Mouse (Mus musculus): ENCODE results near the gene Samhd1. TPM values are rescaled to one million over a fixed set of nuclear protein-coding genes. Genes with fewer than 3 reads are reported as not detected.

Gene Samhd1
- total and polyA plus RNA-seq, 3 experiments: 32.8 to 79.5 (median 67.9) TPM

- in situ Hi-C loops (cut with MboI; ENCODE audit: low pct_ligation_motif_present, low pct_unique_long_range_greater_than_20kb, low sequenced_read_pairs): loop anchor here (10.0 to 25.0 kb wide), 2 partner anchors 156 to 433 kb away; partner anchors contain the start of genes Blcap and Nnat
- H3K4me1 ChIP-seq (ENCODE audit: control insufficient read depth in 1 of 2, insufficient read depth in 2 of 2): peaks cover 3 to 40% of the 10 kb centered on the region in 2 experiments; a peak in 3 of 4 replicates
- dilution Hi-C loops (cut with MboI; ENCODE audit: extremely low pct_ligation_motif_present, extremely low pct_unique_long_range_greater_than_20kb, low sequenced_read_pairs): no loop called here
- H3K36me3 ChIP-seq (replicated peaks in 1 of 2; ENCODE audit: control insufficient read depth in 1 of 2, insufficient read depth in 1 of 2, low read length in 1 of 2): peaks cover 22 to 33% of the 10 kb centered on the region in 2 experiments
- DNase-seq (ENCODE audit: extremely low read depth): no peak
- H3K9me3 ChIP-seq (replicated peaks; ENCODE audit: low read length): no peaks in the 10 kb centered on the region
- H3K4me2 ChIP-seq (ENCODE audit: insufficient read depth, low read depth, poor library complexity, severe bottlenecking): peak overlapping the region; percentile 92
- TF ChIP-seq USF1 (IDR thresholded peaks at IDR 0.05; ENCODE audit: low read depth, low read length): no peak
- TF ChIP-seq ZKSCAN1 (IDR thresholded peaks at IDR 0.05; ENCODE audit: borderline replicate concordance, low read depth, low read length): no peak
- TF ChIP-seq PAX5 (IDR thresholded peaks at IDR 0.05; ENCODE audit: low read length): no peak
- TF ChIP-seq BHLHE40 (IDR thresholded peaks at IDR 0.05; ENCODE audit: low read depth, low read length): no peak; the same call in 1 of the 2 replicates
- TF ChIP-seq UBTF (IDR thresholded peaks at IDR 0.05; ENCODE audit: low read depth, low read length): no peak
- TF ChIP-seq RCOR1 (conservative IDR thresholded peaks at IDR 0.05; ENCODE audit: low read depth, low read length): no peak
- TF ChIP-seq CTCF (conservative IDR thresholded peaks at IDR 0.05 in 1 of 2, IDR thresholded peaks at IDR 0.05 in 1 of 2; ENCODE audit: low read depth in 2 of 2, low read length in 2 of 2): no peak
- TF ChIP-seq JUND (conservative IDR thresholded peaks at IDR 0.05; ENCODE audit: low read depth, low read length): no peak
- TF ChIP-seq MAX (IDR thresholded peaks at IDR 0.05; ENCODE audit: low read length): peak; percentile 34; the same call in 1 of the 2 replicates
- 0 out of 2 replicates have a peak, but pooled peaks have one; percentile 31 for TF ChIP-seq MYC (IDR thresholded peaks at IDR 0.05; ENCODE audit: low read depth, low read length)
- no peak for TF ChIP-seq RAD21 (IDR thresholded peaks at IDR 0.05; ENCODE audit: low read depth, low read length)
- no peak for TF ChIP-seq ETS1 (conservative IDR thresholded peaks at IDR 0.05; ENCODE audit: low read depth, low read length)
- TF ChIP-seq CHD2 (IDR thresholded peaks at IDR 0.05; ENCODE audit: low read length): no peak
- TF ChIP-seq CHD1 (IDR thresholded peaks at IDR 0.05; ENCODE audit: low read depth, low read length): no peak; the same call in 1 of the 2 replicates
- peak; percentile 37; the same call in 1 of the 2 replicates for TF ChIP-seq ELF1 (IDR thresholded peaks at IDR 0.05; ENCODE audit: low read depth, low read length)
- no peak for TF ChIP-seq IRF4 (IDR thresholded peaks at IDR 0.05; ENCODE audit: low read depth, low read length)
- TF ChIP-seq USF2 (conservative IDR thresholded peaks at IDR 0.05; ENCODE audit: low read depth, low read length): no peak
- TF ChIP-seq SIN3A (IDR thresholded peaks at IDR 0.05; ENCODE audit: low read length): 0 out of 2 replicates have a peak, but pooled peaks have one; percentile 9
- TF ChIP-seq KAT2A (IDR thresholded peaks at IDR 0.05; ENCODE audit: insufficient replicate concordance, low read length): no peak
- TF ChIP-seq TCF12 (IDR thresholded peaks at IDR 0.05; ENCODE audit: low read depth, low read length): no peak
- no peak for TF ChIP-seq E2F4 (IDR thresholded peaks at IDR 0.05; ENCODE audit: insufficient replicate concordance, low read depth, low read length)
- TF ChIP-seq MAZ (IDR thresholded peaks at IDR 0.05; ENCODE audit: low read depth, low read length): no peak
- TF ChIP-seq SMC3 (IDR thresholded peaks at IDR 0.05; ENCODE audit: low read depth, low read length): no peak
- no peak for TF ChIP-seq JUN (IDR thresholded peaks at IDR 0.05; ENCODE audit: insufficient read depth, low read depth, low read length)
- TF ChIP-seq POLR2A (IDR thresholded peaks at IDR 0.05; ENCODE audit: low read depth, low read length): no peak; the same call in 1 of the 2 replicates
- TF ChIP-seq POLR2AphosphoS2 (IDR thresholded peaks at IDR 0.05; ENCODE audit: low read depth, low read length): no peak
- 0 out of 2 replicates have a peak, but pooled peaks have one; percentile 45 for TF ChIP-seq MXI1 (IDR thresholded peaks at IDR 0.05; ENCODE audit: low read depth, low read length)
- TF ChIP-seq MAFK (IDR thresholded peaks at IDR 0.05; ENCODE audit: insufficient replicate concordance, low read length): no peak
- TF ChIP-seq EP300 (IDR thresholded peaks at IDR 0.05; ENCODE audit: low read length): no peak
- TF ChIP-seq ZMIZ1 (IDR thresholded peaks at IDR 0.05; ENCODE audit: low read depth, low read length): no peak
- H3K9ac ChIP-seq (ENCODE audit: insufficient read depth, low read depth): peak overlapping the region; percentile 48
- H3K4me3 ChIP-seq (replicated peaks in 1 of 3; ENCODE audit: low read depth in 2 of 3, low read length in 2 of 3, poor library complexity in 1 of 3): peak overlapping the region; percentile 48 to 75 (median 53)
- peaks cover 26% of the 10 kb centered on the region for H3K79me2 ChIP-seq (replicated peaks; ENCODE audit: control insufficient read depth, extremely low read depth, insufficient read depth, poor library complexity, severe bottlenecking)
- peak overlapping the region; percentile 50; the same call in 1 of the 2 replicates for H3K27ac ChIP-seq (ENCODE audit: insufficient read depth, low read depth)
- H3K27me3 ChIP-seq (replicated peaks): no peaks in the 10 kb centered on the region
These were observed 6.0 kb downstream of the Samhd1 start for GRCm38 (mm10) chr2:157129096-157129495.

Measured in CH12.LX (cell line).